Mouse (Mus musculus) right cerebral cortex, postnatal 36 days (tissue): Measurements from ENCODE around the gene Gstm3.
"Not testable (repeated sequence)": the region's sequence is repeated elsewhere in the genome, so short reads cannot be mapped to it uniquely, and the experiment has no call there.

Experiments
- DNase-seq, 2 experiments: peaks; one replicate each; pipeline ENCODE4 v3.0.0; 2022; ENCODE audit warnings: low spot score in 2 of 2, mixed read lengths in 1 of 2

The Gstm3 gene

GRCm38 (mm10) chr3:107974237-107974636, 5.2 kb upstream of the Gstm3 start:
- DNase-seq, result no peak

- no peak for DNase-seq
Measured at GRCm38 (mm10) chr3:107972070-107972469, 3.0 kb upstream of the Gstm3 start.

DNA sequence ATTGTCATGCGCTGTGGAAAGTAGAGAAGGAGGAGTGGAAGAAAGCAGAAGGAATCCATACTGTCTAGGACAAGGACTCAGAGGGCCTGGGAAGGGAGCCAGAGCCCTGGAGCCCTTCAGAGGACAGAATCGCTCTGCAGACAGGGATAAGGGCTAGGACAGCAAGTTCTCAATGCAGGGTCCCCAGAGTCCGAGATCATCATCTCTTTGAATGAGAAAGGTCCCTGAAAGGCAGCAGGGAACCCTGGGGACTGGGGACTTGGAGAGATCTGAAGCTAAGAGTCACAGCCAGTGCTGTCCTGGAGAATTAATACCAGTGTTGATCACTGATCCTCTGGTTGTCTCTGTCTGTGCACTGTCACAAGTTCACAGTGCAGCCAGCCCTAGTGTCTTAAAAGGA, 2.0 kb upstream of the Gstm3 start:
- not testable (repeated sequence) for DNase-seq

- DNase-seq, result no peak
Measured at GRCm38 (mm10) chr3:107966631-107967030, 2.5 kb downstream of the Gstm3 start.

GRCm38 (mm10) chr3:107965592-107965991, 3.5 kb downstream of the Gstm3 start:
- DNase-seq, result no peak

DNA sequence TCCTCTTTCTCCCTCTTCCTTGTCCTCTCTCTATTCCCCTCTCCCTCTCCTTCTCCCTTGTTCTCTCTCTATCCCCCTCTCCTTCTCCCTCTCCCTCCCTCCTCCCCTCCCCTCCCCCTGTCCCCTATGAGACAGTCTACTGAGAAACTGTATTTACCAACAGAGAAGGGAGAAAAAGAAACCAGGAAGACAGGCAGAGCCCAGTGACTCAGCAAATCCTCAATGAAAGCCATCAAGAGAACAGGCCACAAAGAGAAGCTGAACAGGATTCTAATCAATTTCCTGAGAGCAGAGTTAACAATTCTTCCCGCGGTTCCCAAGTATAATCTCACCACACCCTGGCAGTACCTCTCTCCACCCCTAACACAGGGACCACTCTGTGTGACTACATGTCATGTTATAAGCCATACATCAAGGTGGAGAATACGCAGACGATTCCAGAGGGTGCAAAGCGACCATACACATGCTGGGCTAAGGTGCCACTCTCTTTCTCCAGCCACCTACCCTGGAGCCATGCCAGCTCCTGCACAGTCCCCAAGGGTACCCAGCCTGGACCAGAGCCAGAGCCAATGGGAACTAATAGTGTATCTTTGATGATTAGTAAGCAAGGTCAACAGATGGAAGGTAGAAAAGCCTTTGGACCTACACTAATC, 4.3 kb downstream of the Gstm3 start:
- DNase-seq, result no peak

DNA sequence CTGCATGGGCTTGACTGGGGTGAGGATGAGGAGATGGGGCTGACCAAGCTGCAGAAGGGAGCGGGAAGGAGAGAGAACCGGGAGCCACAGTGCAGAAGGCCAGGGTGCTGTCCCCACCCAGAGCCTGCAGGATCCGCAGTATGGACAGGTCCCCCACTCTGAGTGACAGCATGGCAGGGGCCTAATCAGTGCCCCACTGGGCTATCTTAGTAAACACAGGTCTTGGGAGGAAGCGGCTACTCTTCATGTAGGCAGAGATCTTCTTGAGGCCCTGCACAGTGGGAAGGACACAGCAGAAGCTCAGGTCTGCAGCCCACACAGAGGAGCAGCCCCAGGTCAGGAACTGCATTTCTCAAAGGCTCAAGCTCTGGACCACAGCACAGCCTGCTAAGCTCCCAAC, 5.1 kb downstream of the Gstm3 start:
- DNase-seq, result no peak

DNA sequence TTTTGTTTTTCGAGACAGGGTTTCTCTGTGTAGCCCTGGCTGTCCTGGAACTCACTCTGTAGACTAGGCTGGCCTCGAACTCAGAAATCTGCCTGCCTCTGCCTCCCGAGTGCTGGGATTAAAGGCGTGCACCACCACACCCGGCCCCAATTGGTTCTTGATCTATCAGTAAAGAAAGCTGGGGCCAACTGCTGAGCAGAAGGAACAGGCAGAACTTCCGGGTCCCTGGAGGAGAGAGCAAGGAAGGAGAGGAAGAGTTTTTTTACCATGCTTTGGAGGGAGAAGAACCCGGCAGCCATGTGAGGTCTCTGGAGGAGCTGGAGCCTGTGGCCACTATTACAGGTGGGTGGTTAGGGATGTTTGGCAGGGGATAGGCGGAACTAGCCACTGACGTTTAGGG, 13.8 kb downstream of the Gstm3 start:
- not testable (repeated sequence) for DNase-seq

- DNase-seq, result no peak
Measured at GRCm38 (mm10) chr3:107953906-107954305, 15.2 kb downstream of the Gstm3 start.

DNA sequence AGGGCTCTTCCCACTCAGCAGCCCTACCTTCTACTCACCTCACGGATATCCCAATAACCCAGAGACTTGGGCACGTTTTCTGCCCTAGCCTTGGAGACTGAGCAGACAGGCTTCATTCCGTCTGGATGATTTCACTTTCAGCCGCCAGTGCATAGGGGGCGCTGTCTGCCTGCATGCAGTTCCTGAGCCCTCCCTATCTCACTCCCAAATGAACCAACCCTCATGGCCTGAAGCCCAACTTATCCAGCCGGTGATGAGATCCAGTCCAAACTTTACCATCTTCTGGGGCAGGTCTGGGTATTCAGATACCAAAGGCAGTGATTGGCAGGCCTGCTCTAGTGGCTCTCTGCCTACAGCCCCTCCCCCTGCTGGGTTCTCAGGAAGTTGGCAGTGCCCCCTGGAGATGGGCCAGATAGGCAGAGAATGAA, 15.7 kb downstream of the Gstm3 start:
- no peak for DNase-seq

GRCm38 (mm10) chr3:107950531-107950930, 18.6 kb downstream of the Gstm3 start:
- DNase-seq, result no peak

DNA sequence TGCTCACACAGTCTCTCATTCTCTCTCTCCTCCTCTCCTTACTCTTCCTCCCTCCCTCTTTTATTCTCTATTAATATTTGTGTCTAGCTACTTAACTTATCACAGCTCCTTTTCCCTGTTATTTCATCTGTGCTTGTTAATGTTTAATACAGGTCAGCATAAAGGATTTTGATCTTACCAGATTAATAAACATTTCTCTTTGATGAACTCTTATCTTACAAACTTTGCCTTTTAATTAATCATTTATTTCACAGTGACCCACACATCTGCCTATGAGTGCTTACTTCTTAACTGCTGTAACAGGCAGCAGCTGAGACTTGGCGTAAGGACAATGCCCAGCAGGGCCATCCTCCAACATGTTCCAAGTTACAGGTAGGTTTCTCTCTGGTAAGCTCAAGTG, 19.6 kb downstream of the Gstm3 start:
- DNase-seq, result not testable (repeated sequence)

GRCm38 (mm10) chr3:107945729-107946128, 23.4 kb downstream of the Gstm3 start:
- DNase-seq, result no peak

DNA sequence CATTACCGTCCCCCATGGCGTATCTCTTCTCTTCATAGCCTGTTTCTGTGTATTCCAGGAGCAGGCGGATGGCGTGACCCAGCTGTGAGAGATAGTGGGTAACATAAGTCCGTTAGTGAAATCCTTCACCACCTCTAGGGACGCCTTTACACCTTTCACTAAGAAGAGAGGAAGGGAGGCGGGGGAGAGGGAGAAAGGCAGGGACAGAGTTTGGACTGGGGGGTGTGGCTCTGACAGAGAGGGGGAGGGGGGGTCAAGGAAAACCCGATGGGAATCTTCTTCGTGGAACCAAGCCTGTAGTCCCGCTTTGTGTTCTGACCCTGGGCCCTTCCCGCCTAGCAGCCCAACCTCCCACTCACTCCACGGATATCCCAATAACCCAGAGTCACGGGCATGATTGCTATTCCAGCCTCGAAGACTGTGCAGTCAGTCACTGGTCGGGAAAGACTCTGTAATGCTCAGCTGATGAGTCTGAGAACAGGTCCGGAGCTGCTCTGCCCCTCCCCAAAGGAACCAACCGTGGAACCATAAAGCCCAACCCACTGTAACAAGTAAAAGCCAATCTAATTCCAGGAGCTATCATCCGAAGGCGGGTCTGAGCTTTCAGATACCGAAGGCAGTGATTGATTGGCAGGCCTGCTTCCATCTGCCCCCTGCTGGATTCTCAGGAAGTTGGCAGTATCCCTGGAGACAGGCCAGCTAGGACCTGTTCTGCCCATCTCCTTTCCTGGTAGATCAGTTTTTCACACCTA, 25.7 kb downstream of the Gstm3 start, which contains the start of gene Gstm6:
Gene Gstm6, minus strand, starts transcription at position 511 of the 752 bp plus-strand sequence.
- DNase-seq, result no peak

GRCm38 (mm10) chr3:107941261-107941660, 27.8 kb downstream of the Gstm3 start:
- DNase-seq, result no peak

- no peak for DNase-seq
Measured at GRCm38 (mm10) chr3:107940524-107940923, 28.6 kb downstream of the Gstm3 start.

DNA sequence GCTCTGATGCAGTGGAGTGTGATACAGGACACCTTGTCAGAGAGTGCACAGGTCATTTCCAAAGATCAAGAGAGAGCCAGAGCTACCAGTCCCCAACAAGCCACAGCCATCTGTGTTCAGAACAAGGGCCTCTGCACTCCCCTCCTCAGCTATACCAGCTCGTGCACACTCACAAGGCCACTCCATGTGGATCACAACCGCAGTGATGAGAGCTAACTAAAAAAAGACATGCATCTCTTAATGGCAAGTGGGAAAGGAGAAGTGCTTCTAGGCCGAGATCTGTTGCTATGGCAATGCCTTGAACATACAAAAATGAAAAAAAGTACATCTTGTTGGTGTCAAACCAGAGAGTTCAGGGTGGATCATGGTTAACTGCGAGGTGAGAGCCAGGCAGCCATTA, 29.3 kb downstream of the Gstm3 start:
- peak; percentile 49 to 50 for DNase-seq

- peak in 1 of 2 experiments; percentile 45 for DNase-seq
Measured at GRCm38 (mm10) chr3:107939403-107939802, 29.7 kb downstream of the Gstm3 start.

- DNase-seq, result no peak
Measured at GRCm38 (mm10) chr3:107935888-107936287, 33.2 kb downstream of the Gstm3 start.

- no peak for DNase-seq
Measured at GRCm38 (mm10) chr3:107935268-107935667, 33.8 kb downstream of the Gstm3 start.

GRCm38 (mm10) chr3:107932128-107932527, 37.0 kb downstream of the Gstm3 start:
- DNase-seq, result no peak

- DNase-seq, result peak; percentile 96 to 97
Measured at GRCm38 (mm10) chr3:107931670-107932069, 37.4 kb downstream of the Gstm3 start, which contains the start of gene Gstm7. Gstm7 (minus strand) TSS chr3:107931817.

DNA sequence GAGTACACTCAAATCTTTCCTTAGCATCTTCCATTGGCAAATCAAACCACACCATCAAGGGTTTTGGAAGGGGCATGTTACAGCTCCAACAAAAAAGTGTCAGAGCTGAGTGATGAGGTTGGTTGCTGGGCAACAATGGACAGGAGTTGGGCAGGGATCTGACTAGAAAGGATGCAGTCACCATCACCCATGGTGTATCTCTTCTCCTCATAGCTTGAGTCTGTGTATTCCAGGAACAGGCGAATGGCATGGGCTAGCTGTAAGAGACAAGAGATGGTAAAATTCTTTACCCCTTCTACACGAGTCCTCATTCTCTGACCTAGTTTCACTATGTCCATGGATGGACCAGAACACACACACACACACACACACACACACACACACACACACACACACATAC, 37.9 kb downstream of the Gstm3 start:
- DNase-seq, result no peak
